Mouse (Mus musculus): ENCODE measurements at regions not wholly inside any gene's neighbourhood (a gene's known extent, or its start where the extent isn't known, plus 50 kb on each side); places are given as distances from the start of the nearest gene placed in this dataset.

DNA sequence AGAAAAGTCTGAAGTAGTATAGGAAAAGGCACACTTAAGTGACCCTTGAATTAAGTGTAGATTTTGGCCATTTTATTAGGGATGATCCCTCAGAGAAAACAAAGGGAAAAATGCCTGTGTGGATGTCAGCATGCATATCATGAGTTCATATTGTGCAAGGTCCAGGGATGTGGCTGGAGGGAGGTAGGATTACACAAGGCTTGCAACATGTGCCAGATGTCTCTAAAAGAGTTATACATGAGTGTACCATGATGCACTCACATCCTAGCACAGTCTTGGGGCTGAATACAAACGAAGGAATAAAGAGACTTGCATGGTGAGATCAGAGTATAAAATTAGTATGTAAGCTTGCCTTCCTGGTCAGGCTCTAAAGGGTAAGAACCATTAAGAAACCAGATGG is 233.7 kb upstream of the Ldb2 start:
- no peak for DNase-seq (ENCODE audit: low spot score in 2 of 2)

DNA sequence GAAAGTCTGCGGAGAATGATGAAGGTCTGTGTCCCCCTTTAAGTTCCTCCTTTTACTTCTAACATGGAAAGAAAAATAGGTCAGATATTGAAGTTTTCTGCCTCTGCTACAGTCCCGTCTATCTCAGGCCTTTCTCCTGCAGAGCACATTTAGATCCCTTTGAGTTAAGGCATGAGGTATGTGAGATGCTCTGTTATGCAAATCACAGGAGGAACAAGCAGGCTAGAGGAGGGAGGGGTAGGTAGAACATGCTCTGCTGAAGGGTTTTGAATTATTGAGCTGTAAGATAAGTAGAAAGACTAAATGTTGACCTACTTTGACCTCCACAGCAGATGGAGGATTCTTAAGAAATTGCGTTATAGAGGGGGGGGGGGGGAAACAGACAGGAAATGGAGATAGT is 228.4 kb upstream of the Ldb2 start:
- DNase-seq (ENCODE audit: low spot score in 2 of 2), result no peak

DNA sequence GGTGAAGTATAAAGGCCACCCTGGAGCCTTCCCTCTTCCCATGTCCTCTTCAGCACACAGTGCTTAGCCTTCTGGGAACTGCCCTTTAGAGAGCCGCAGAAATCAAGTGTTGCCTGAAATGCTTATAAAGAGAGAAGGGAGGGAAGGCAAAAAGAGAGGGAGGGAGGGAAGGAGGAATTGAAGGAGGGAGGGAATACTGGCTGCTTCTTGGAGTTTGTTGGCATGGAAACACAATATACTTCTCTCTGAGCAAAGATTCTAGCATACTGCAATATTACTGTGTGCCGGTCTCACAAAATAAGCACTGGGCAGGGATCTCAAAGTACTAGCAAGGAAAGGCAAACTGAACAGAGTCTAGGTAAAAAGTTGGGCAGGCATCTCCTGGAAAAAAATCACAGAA is 225.9 kb upstream of the Ldb2 start:
- no peak for DNase-seq (ENCODE audit: low spot score in 2 of 2)

DNA sequence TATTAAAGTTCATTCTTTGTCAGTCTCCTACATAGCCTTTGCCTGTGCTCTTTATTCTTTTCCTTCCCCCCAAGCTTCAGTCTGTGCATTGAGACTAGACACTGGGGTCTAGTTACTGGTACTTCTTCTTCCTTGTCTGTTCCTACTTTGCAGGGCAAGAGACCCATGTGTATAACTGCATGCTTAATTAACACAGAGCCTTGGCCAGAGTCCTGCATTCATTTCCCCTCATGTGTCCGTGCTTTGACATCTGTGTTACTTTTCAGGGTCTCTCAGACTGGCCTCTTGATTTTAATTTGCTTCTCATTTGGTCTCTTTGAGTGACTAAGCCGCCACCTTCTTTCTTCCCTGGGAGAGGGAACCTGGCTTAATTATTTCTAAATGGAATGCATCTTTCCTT is 208.4 kb upstream of the Ldb2 start:
- DNase-seq (ENCODE audit: low spot score in 2 of 2), result no peak

DNA sequence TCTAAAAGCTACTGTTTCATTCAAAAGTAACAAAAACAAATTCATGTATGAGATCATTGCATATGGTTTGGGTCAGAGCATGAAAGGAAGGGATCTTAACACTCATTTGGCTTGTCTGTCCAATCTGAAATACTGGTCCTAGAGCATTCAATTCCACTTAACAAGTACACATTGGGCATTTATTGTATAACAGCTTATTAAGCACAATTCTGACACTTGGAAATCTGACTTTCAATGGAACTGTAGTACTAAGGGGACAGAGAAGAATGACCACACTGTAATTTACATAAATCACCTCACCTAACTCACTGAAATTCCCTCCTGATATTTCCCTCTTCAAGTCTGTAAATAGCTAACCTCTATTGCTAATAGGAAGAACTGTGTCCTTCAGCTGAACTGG is 201.5 kb upstream of the Ldb2 start:
- DNase-seq (ENCODE audit: low spot score in 2 of 2), result no peak

DNA sequence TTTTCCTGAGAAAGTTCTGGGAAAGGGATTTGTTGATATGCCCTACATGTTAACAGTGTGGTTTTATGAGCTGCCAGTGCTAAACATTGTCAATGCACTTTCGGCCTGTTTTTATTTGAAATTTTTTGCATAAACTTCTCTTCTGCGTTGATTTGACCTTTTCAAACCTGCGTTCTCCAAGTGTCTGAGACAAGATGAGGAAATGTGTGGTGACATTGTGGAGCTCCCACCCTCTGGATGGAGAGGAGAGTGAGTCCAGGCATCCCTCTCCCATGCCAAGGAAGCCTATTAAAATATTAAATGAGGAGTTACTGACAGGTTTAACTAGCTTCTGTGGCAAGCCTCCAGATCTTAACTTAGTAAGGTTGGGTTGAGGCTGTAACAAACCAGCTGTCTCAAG is 199.6 kb upstream of the Ldb2 start:
- DNase-seq (ENCODE audit: low spot score in 2 of 2), result no peak

DNA sequence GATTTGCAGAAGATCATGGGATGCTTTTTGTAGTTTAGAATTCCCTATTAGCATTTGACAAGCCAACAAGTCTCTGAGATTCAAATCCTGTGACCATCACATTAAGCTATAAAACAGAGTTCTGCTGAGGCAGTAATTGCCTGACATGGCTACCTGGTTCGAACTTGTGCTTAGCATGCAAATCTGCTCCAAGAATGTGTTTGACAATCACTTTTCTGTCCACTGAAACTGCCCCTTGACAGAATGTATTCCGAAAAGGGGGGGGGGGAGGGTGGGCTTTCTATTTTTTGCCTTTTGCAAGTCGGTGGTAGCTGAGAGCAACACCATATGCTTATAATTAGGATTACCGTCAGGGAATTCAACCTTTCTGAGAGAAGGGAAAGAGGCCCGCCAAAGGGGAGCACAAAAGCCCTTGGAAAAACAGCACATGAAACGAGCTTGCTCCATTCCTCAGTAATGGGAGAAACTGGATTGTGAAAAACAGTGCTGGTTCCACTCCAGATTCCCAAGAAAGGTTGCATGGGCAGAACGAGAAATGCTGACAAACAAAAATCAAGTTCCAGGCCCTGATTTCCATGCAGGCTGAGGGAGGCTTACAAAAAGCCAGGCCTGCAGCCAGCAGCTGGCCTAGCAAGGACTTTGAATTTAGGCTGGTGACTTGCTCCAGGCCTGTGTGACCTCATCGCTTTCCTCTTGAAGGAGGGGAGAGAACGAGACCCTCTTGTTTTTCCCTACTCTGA is 176.1 kb upstream of the Ldb2 start:
- no peak for DNase-seq (ENCODE audit: low spot score in 2 of 2)

DNA sequence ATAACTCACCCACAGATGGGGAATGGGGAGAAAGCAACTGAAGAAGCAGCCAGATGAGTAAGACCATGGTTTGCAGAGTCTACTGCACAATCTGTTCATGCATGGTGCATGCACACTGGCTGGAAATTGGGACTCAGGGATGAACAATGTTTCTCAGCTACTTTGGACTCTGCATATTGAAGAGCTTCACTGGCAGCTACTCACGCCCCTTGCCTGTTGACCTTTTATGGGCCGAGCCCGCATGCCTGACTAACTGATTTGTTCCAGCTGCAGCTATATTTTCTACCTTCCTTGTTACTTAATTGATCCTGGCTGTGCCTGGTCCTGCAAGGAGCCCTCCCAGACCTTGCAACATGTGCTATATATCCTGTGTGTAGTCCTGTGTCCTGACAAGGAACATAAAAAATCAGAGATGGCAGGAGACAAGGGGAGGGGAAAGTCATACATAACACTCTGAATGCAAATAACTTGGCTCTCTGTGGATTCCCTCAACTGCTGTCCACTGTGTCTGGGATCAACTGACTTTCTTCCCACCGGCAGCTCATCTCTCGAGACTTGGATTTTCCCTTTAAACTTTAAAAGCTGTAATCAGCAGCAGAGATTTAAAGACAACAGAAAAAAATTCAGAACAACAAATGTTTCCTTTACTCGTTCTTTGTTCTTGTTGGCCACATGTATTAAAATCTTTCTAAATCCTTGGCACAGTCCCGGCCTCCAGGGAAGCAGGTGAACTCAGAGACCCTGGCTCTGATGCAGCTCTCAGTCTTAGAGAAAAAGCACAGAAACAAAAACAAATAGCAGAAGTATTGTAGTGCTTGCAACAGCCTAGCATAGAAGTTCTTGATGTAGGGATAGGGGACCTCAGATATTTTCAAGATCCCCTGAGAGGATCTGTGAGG is 143.8 kb upstream of the Ldb2 start:
- DNase-seq (ENCODE audit: low spot score in 2 of 2), result no peak

DNA sequence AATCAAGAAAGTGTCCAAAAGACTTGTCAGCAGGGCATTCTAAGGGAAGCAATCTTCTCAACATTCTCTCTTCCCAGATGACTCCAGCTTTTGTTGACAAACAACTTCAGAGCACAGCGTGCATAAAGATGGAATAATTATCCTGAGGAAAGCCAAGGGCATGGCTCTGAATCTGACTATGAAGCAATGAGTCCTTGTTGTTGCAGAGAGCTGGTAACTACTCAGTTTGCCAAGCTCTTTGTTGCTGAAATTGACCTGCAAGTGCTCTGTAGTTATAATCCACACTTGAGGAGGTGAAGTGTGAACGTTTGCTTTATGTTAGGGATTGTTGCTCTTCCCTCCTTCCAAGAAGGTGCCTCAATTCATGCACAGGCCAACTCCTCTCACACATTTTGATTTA is 143.1 kb upstream of the Ldb2 start:
- no peak for DNase-seq (ENCODE audit: low spot score in 2 of 2)

DNA sequence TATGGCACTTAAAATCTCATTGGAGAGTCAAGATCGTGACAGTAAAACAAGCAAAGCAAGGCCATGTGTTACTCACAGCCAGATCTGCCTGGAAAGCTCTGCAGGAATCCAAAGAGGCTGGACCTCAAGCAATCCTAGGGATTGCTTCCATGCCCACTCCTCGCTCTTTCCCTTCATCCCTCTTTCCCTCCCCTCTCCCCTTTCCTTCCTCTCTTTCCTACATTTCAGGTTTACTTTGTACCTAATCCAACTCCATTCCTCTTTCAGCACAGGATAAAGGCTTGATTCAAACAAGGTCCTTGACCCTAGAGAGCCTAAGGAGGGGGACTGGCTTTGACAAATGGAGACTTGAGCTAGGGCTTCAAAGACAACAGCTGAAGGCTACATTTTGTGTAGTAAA is 126.0 kb upstream of the Ldb2 start:
- no peak for DNase-seq (ENCODE audit: low spot score in 2 of 2)

DNA sequence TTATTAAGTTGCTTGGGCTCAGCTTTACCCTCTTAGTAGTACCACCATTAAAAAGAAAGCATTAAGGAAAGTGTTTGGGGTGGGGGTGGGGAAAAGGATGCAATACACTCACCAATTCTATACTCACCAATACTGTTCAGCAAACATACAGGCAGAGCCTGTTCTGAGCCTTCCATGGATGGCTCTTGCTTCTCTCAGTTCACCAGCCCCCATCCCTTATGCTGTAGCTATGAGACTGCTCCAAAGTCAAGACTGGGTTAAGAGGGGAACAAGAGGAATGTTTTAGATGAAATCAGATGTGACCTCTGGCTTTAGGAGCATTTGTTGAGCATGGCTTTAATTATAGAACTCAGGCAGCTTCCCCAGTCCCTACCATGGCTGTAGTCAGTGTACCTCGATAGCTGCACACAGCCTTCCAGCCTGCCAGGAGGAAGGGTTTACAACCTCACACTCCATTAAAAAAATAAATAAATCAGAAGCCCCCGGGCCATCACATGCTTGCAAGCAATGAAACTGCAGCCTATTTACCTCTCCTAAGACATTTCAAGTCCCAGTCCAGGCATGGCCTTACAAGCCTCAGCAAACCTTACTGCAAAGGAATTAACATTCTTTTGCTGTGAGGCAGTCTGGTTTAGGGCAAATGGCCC is 122.8 kb upstream of the Ldb2 start:
- no peak for DNase-seq (ENCODE audit: low spot score in 2 of 2)

DNA sequence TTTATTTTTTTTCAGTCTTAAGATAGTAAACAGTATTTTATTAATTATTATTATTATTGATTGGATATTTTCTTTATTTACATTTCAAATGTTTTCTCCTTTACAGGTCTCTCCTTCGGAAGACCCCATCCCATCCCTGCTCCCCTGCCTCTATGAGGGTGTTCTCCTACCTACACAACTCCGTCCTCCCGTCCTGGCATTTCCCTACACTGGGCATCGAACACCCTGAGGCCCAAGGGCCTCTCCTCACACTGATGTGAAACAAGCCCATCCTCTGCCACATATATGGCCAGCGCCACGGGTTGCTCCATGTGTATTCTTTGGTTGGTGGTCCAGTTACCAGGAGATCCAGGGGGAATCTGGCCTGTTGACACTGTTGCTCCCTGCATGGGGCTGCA is 118.3 kb upstream of the Ldb2 start:
- no peak for DNase-seq (ENCODE audit: low spot score in 2 of 2)

DNA sequence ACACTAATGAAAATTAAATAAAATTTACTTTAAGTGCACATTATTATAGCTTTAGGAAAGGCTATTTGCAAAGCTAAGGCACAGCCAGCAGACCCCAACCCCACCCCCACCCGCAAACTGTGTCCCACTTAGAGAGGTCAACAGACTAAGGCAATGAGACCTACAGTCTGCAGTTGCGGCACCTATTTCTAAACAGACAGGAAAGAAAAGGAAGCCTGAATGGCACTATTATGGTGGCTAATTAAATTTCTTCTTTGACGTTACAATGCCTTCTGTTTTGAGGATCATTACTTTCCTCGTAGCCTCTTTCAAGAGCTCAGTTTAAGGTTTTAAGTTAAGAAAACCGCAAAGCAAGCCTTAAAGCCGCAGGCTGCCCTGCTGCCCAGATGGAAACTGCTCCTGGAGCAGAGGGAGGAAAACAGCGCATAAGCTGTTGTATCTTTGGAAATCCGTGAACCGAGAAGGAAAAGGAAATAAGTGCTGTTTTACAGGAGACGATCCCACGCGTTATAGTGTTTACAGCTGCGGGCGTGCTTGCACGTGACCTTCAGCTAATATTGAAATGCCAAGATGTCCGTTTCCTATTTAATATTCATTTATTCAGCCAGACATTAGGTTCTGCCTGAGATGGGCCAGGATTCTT is 117.8 kb upstream of the Ldb2 start:
- no peak for DNase-seq (ENCODE audit: low spot score in 2 of 2)

DNA sequence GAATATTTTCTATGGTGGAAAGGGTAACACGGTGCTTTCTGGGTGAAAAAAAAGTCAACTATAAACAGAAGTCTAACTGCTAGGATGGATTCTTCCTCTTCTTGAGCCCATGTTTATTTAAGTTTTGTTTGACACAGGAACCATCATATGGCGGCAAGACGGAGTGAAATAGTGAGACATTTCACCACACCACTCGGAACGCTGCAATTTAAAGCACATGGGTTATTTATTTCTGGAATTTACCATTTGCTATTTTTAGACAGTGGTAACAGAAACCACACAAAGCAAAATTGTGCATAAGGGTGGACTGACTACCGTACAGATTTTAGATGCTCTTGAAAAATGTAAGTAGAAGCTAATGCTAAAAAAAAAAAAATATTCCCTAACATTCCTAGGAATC is 103.1 kb upstream of the Ldb2 start:
- DNase-seq (ENCODE audit: low spot score in 2 of 2), result no peak

DNA sequence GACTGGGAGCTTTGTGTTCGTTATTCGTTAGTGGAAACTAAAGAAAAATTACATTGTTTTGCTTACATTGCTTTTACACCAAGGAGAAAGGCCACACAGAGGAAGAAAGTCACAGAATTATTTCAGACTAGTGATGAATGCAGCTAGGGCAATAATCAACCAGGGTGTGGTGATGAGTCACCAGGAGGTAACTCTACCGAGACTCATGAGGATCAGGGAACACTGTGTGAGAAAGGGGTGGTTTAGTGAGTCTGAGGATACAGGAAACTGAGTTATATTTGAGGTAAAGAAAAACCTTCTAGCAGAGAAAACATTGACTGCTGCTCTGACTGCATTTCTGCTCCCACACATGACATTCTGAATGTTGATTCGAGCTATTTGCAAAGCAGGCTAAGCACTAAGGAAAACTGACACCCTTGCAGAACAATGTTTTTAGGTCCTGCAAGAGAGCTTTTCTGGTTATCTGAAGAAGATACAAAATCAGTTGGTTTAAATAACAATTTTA is 87.1 kb upstream of the Ldb2 start:
- DNase-seq (ENCODE audit: low spot score in 2 of 2), result no peak

DNA sequence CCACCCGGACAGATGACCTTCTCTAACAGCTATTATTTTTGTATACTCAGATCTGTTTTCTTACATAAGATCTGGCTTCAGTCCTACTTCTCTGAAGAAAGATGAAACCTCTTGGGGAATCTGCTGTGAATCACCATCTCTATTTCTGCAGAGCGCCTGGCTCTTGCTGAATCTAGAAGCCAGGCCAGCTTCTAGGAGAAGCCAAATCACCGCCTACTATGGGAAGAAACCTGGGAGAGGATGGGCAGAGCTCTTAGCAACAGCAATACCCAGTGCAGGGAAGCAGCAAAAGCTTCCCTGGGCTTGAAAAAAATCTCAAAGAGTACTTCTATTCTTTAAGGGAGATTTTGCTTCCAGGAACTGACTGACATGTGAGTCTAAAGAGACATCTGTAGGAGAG is 77.5 kb upstream of the Ldb2 start:
- no peak for DNase-seq (ENCODE audit: low spot score in 2 of 2)

DNA sequence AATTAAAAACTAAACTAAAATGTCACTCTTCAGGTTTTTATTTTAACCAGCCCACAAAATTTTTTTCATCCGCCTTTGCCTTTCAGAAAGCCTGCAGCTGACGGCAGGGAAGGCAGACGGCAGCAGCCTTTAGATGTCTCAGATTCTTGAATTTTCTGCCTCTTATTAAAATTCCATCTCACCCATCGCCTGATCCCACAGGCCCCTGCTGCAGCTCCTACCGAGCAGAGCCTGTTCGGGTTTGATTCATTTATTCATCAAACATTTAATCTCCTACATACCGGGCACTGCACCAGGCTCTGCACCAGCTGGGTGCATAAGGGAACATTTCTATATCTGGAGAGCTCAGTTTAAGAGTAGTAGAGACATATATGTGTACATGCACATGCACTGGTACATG is 72.8 kb upstream of the Ldb2 start:
- no peak for DNase-seq (ENCODE audit: low spot score in 2 of 2)

DNA sequence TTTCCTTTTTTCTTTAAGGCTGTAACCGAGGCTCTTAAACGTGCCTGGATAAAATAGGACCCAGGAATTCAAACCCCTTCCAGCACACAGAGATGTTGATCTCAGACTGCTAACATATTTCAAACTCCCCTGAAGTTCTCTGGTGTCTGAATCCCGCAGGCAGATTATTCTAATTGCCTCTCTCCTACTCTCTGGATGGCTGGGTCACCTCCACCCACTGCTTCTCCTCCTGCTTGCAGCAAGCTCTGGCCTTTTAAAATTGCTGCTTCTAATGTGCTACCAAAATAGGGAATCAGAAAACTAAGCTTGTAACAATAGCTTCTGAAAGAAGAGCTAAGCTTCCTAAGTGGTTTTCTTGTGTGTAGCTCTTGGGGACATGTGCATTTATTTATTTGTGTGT is 64.4 kb upstream of the Ldb2 start:
- DNase-seq (ENCODE audit: low spot score in 2 of 2), result no peak

DNA sequence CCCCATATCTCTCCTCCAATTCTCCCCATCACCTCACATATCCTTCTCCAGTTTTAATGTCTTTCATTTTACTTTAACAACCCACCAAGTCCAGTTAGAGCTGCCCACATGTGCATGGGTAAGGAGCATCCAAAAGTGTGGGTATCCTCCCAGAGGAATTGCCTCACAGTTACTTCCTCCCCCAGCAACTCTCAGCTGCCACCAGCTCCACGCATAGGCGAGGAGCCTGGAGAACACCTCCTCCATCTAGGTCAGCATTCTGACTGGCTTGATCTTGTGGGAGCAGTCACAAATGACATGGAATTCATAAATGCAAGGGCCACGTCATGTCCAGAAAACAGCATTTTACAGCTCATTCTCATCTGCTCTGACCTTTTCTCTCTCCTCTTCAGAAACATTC is 63.9 kb upstream of the Ldb2 start:
- no peak for DNase-seq (ENCODE audit: low spot score in 2 of 2)

DNA sequence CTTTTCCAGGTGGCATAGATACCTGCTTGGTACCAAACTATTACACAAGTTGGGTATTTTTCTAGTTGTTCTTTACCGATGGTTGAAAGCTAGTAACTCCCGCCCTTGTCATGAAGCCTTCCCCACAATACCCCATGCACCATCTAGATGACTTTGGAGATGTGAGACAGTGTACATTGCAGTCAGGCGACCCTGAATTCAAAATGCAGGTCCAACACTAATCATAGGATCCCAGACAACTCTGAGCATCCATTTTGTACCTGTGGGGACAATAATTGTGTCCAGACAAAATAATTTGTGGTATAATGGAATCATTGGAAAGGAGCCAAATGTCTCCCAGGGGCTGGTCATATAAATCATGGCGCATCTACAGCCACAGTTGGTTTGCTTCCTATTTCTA is 54.7 kb upstream of the Ldb2 start:
- DNase-seq (ENCODE audit: low spot score in 2 of 2), result no peak

Data from spleen, postnatal 14 days (tissue).